Mouse (Mus musculus) intestine, embryonic 14.5 days (tissue): ENCODE results near the gene Prkd2. TPM values are rescaled to one million over a fixed set of nuclear protein-coding genes. Genes with fewer than 3 reads are reported as not detected.
A peak's percentile ranks its signal among the peaks of the same experiment; 100 is the strongest.

ENCODE experiments used
- ATAC-seq: fragments of 200-750 bp; cut with Nextera tagmentation; replicated peaks from 2 replicates; pipeline ENCODE4 v1.8.0; 2017; ENCODE audit warnings: low read depth, moderate number of reproducible peaks, moderate TSS enrichment, moderate library complexity; ENCODE audit not compliant: low FRiP score, low TSS enrichment
- DNase-seq: peaks from one replicate; pipeline ENCODE4 v3.0.0-alpha.2; 2018; ENCODE audit warnings: low spot score
- H3K27ac ChIP-seq: fragments of 300-500 bp; sonication (generic); 2 replicates; pipeline ENCODE4 v1.5.1; 2014; ENCODE audit warnings: low read depth, mild to moderate bottlenecking, control low read depth
- H3K27me3 ChIP-seq: fragments of 300-500 bp; sonication (generic); replicated peaks from 2 replicates; pipeline ENCODE4 v1.6.1; 2014; ENCODE audit warnings: low read length, control low read depth; ENCODE audit not compliant: control insufficient read depth, insufficient read depth
- H3K36me3 ChIP-seq: fragments of 300-500 bp; sonication (generic); 2 replicates; pipeline ENCODE4 v1.6.1; 2014; ENCODE audit warnings: low read length, control low read depth; ENCODE audit not compliant: control insufficient read depth, insufficient read depth
- H3K4me1 ChIP-seq: fragments of 300-500 bp; sonication (generic); replicated peaks from 2 replicates; pipeline ENCODE4 v1.6.1; 2014; ENCODE audit warnings: low read length, control low read depth, mixed read lengths; ENCODE audit not compliant: control insufficient read depth, insufficient read depth
- H3K4me2 ChIP-seq: fragments of 300-500 bp; sonication (generic); 2 replicates; pipeline ENCODE4 v1.6.1; 2014; ENCODE audit warnings: low read length
- H3K4me3 ChIP-seq: fragments of 300-500 bp; sonication (generic); 2 replicates; pipeline ENCODE4 v1.5.1; 2014; ENCODE audit warnings: low read depth, low read length, control low read depth, mixed read lengths
- H3K9ac ChIP-seq: fragments of 300-500 bp; sonication (generic); 2 replicates; pipeline ENCODE4 v1.6.1; 2014; ENCODE audit warnings: mild to moderate bottlenecking, low read length
- H3K9me3 ChIP-seq: fragments of 300-500 bp; sonication (generic); 2 replicates; pipeline ENCODE4 v1.6.1; 2016; ENCODE audit warnings: low read length, control low read depth; ENCODE audit not compliant: control insufficient read depth
- WGBS: fragments of 180-500 bp; shearing (Covaris S2); extraction: QIAGEN DNeasy Blood & Tissue Kit; methylation state at CpG from one replicate; pipeline ENCODE4 v1.1.7; 2014; 5-methylcytosine and 5-hydroxymethylcytosine counted together
- polyA plus RNA-seq: library from polyadenylated mRNA; unstranded; fragments of >200 nt; fragmentation: Nextera tagmentation; extraction: Ambion mirVana; gene quantifications from 2 replicates; pipeline ENCODE4 v1.2.1, GENCODE M21; 2014

Prkd2 gene
- polyA plus RNA-seq, 1 experiment from 2014 or later: 12.0 TPM

- H3K9ac ChIP-seq: no peak overlapping the region
- no peak overlapping the region for H3K4me2 ChIP-seq
- no peak for DNase-seq
- ATAC-seq: no peak
- no peaks in the 10 kb centered on the region for H3K9me3 ChIP-seq
- H3K36me3 ChIP-seq: peaks cover 34% of the 10 kb centered on the region
- H3K4me1 ChIP-seq: peaks cover 34% of the 10 kb centered on the region
- no peaks in the 10 kb centered on the region for H3K27me3 ChIP-seq
- no peak overlapping the region for H3K27ac ChIP-seq
- WGBS: 69% methylated on average over 5 of the region's 5 CpGs
- no peak overlapping the region for H3K4me3 ChIP-seq
These were observed 22.4 kb upstream of the Prkd2 start for GRCm38 (mm10) chr7:16820271-16820763.

- no peak overlapping the region for H3K9ac ChIP-seq
- H3K4me3 ChIP-seq: no peak overlapping the region
- H3K27ac ChIP-seq: peak overlapping the region; percentile 17; the same call in 1 of the 2 replicates
- H3K4me1 ChIP-seq: peaks cover 29% of the 10 kb centered on the region
- DNase-seq (no peak), ATAC-seq (no peak)
- H3K4me2 ChIP-seq: no peak overlapping the region
- peaks cover 42% of the 10 kb centered on the region for H3K36me3 ChIP-seq
- 37% methylated on average over 3 of the region's 3 CpGs for WGBS
- no peaks in the 10 kb centered on the region for H3K9me3 ChIP-seq
- no peaks in the 10 kb centered on the region for H3K27me3 ChIP-seq
These were observed 21.6 kb upstream of the Prkd2 start for GRCm38 (mm10) chr7:16821091-16821490.

- no peak overlapping the region for H3K9ac ChIP-seq
- no peak overlapping the region for H3K27ac ChIP-seq
- DNase-seq (no peak), ATAC-seq (no peak)
- H3K4me2 ChIP-seq: no peak overlapping the region
- WGBS: 77% methylated on average over 4 of the region's 4 CpGs
- no peaks in the 10 kb centered on the region for H3K27me3 ChIP-seq
- H3K9me3 ChIP-seq: no peaks in the 10 kb centered on the region
- H3K4me1 ChIP-seq: peaks cover 29% of the 10 kb centered on the region
- no peak overlapping the region for H3K4me3 ChIP-seq
- H3K36me3 ChIP-seq: peaks cover 48% of the 10 kb centered on the region
These were observed 21.0 kb upstream of the Prkd2 start for GRCm38 (mm10) chr7:16821669-16822101.

GRCm38 (mm10) chr7:16823734-16824133 is 19.0 kb upstream of the Prkd2 start:
- H3K27ac ChIP-seq: no peak overlapping the region
- H3K36me3 ChIP-seq: peaks cover 63% of the 10 kb centered on the region
- no peak overlapping the region for H3K9ac ChIP-seq
- H3K4me1 ChIP-seq: peaks cover 14% of the 10 kb centered on the region
- no peak overlapping the region for H3K4me2 ChIP-seq
- no peak for DNase-seq
- H3K4me3 ChIP-seq: no peak overlapping the region
- H3K27me3 ChIP-seq: no peaks in the 10 kb centered on the region
- WGBS: 80% methylated on average over 5 of the region's 5 CpGs
- H3K9me3 ChIP-seq: no peaks in the 10 kb centered on the region
- ATAC-seq: no peak

GRCm38 (mm10) chr7:16825785-16826184 is 16.9 kb upstream of the Prkd2 start:
- WGBS: 85% methylated on average over 10 of the region's 10 CpGs
- no peak for DNase-seq

GRCm38 (mm10) chr7:16826571-16826970 is 16.1 kb upstream of the Prkd2 start:
- H3K4me2 ChIP-seq: no peak overlapping the region
- no peak overlapping the region for H3K27ac ChIP-seq
- no peaks in the 10 kb centered on the region for H3K4me1 ChIP-seq
- H3K9ac ChIP-seq: no peak overlapping the region
- H3K9me3 ChIP-seq: no peaks in the 10 kb centered on the region
- H3K27me3 ChIP-seq: no peaks in the 10 kb centered on the region
- ATAC-seq (no peak), DNase-seq (no peak)
- WGBS: 87% methylated on average over 5 of the region's 5 CpGs
- no peak overlapping the region for H3K4me3 ChIP-seq
- H3K36me3 ChIP-seq: peaks cover 90% of the 10 kb centered on the region

More at GRCm38 (mm10) chr7:16825785-16826184, 16.9 kb upstream of the Prkd2 start:
- no peak overlapping the region for H3K4me3 ChIP-seq
- 0 out of 2 replicates have a peak, but pooled peaks have one; percentile 4 for ATAC-seq
- no peaks in the 10 kb centered on the region for H3K27me3 ChIP-seq
- no peak overlapping the region for H3K4me2 ChIP-seq
- H3K27ac ChIP-seq: no peak overlapping the region
- H3K9me3 ChIP-seq: no peaks in the 10 kb centered on the region
- H3K36me3 ChIP-seq: peaks cover 82% of the 10 kb centered on the region
- H3K4me1 ChIP-seq: peaks cover 5% of the 10 kb centered on the region
- no peak overlapping the region for H3K9ac ChIP-seq

GRCm38 (mm10) chr7:16827274-16827673 is 15.4 kb upstream of the Prkd2 start:
- ATAC-seq (no peak), DNase-seq (no peak)
- H3K27ac ChIP-seq: no peak overlapping the region
- H3K36me3 ChIP-seq: peaks cover 97% of the 10 kb centered on the region
- H3K4me1 ChIP-seq: no peaks in the 10 kb centered on the region
- WGBS: 71% methylated on average over 4 of the region's 4 CpGs
- no peak overlapping the region for H3K4me2 ChIP-seq
- no peak overlapping the region for H3K4me3 ChIP-seq
- H3K9ac ChIP-seq: no peak overlapping the region
- no peaks in the 10 kb centered on the region for H3K27me3 ChIP-seq
- no peaks in the 10 kb centered on the region for H3K9me3 ChIP-seq

GRCm38 (mm10) chr7:16830449-16830848 is 12.3 kb upstream of the Prkd2 start:
- Histone ChIP-seq H3K4me1 (no peaks in the 10 kb centered on the region), H3K4me3 (no peak overlapping the region), H3K27ac (no peak overlapping the region), H3K4me2 (no peak overlapping the region), H3K36me3 (peaks cover 100% of the 10 kb centered on the region), H3K9me3 (no peaks in the 10 kb centered on the region), H3K9ac (no peak overlapping the region), H3K27me3 (no peaks in the 10 kb centered on the region)
- DNase-seq (no peak), ATAC-seq (no peak)
- 85% methylated on average over 9 of the region's 9 CpGs for WGBS
